Mouse (Mus musculus): ENCODE results near the gene Amph.
"Not testable (repeated sequence)": the region's sequence is repeated elsewhere in the genome, so short reads cannot be mapped to it uniquely, and the experiment has no call there.

The Amph gene

DNA sequence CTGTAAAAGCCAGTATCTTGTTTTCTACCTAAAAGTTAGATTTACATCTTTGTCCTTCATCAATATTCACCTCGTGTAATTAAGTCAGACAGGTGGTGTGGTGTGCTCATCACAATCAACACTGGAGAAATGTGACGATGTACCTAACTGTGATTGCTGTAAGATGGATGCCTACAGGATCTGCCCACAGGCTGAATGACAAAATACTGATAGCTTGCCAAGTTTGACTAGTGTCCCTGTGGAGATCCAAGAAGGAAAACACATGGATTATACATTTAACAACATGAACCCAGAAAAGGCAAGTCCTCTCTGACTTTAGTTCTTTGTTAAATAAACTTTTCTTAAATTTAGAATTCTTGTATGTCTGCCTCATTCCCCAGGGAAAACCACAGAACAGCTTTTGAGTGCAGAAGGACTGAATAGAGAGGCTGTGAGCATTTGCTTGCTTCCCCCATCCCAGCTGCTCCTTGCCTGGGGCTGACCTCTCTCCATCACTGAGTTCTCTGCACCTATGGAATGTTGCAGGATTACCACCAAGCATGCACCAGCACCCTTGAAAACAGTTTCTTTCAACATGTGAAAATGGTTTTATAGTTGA lies 77.2 kb downstream of the Amph start:
- DNase-seq (ENCODE audit: low read depth, low spot score), result peak; percentile 72

GRCm38 (mm10) chr13:19025906-19026305 lies 77.9 kb downstream of the Amph start:
- DNase-seq (ENCODE audit: low read depth, low spot score), result peak; percentile 92

GRCm38 (mm10) chr13:19026923-19027322 lies 78.9 kb downstream of the Amph start:
- peak; percentile 91 for DNase-seq (ENCODE audit: low read depth, low spot score)

GRCm38 (mm10) chr13:19027766-19028350 lies 79.9 kb downstream of the Amph start:
- peak; percentile 93 for DNase-seq (ENCODE audit: low read depth, low spot score)

DNA sequence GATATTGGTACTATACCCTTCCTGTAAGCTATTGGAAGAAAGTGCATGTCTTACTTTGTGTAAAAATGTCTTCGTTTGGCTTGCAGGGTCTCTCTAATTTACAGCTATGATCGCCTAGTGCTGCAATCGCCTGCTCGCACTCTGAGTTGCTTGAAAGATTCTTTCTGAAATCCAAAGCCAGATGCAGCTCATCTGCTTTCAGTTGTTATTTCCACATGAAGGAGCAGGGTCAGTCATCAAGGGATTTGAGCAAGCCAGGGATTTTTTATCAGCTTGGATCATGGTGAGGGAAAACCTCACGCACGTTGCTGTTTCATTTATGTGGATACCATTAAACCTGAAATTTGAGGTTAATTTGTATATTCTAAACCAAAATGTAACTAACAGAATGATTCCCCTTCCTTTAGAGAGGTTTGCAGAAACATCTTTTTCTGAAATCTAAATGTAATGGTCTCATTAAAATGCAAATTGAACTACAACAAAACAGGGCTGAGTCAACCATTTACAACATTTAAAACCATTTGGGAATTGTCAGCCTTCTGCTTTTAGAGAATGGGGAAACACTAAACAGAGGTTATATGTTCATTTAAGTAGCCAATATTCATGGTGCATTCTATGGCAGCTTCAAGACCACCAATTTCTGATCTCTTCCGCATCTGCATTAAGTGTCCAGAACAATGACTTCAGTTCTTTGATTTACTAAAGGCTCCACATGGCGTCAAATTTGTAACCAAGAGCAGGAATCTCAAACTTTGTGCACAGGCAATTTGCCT lies 84.1 kb downstream of the Amph start:
- DNase-seq (ENCODE audit: low read depth, low spot score), result peak; percentile 27

- peak; percentile 58 for DNase-seq (ENCODE audit: low read depth, low spot score)
These were observed 104.1 kb downstream of the Amph start for GRCm38 (mm10) chr13:19052090-19052489.

GRCm38 (mm10) chr13:19054504-19054903 lies 106.5 kb downstream of the Amph start:
- DNase-seq (ENCODE audit: low read depth, low spot score), result no peak

DNA sequence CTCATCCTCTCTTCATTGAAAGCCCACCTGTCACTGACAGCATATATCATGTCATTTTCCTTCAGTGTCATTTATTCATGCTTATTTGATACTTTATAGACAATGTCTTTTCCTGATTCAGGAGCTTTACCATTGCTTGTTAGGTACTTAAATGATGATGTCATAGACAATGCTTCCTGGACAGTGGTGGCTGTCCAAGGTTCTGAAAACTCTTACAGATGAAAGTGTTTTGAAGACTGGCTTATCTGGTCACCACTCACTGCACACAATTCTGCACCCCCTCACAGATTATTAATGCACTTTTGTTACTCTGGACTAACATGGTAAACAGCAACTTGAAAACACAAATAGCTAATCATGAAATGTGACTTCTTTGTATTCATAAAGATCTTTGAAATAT lies 124.3 kb downstream of the Amph start:
- no peak for DNase-seq (ENCODE audit: low read depth, low spot score)

GRCm38 (mm10) chr13:19077427-19077826 lies 129.4 kb downstream of the Amph start:
- peak; percentile 88 for DNase-seq (ENCODE audit: low read depth, low spot score)

- no peak for DNase-seq (ENCODE audit: low read depth, low spot score)
These were observed 133.9 kb downstream of the Amph start for GRCm38 (mm10) chr13:19081932-19082331.

DNA sequence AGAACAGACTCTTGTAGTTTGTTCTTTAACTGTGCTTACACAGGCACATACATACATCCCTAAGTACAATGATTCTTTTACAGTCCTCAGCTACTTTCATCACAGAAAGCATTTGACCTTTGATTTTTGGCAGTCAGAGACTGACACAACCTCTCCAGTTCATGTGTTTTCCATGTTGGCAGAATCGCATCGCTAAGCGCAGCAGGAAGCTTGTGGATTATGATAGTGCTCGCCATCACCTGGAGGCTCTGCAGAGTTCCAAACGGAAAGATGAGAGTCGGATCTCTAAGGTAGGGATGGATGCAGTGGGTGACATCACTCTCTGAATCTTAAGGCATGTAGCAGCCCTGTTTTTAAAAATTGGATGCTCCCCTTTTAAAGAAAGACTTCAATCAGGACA lies 146.6 kb downstream of the Amph start:
- DNase-seq (ENCODE audit: low read depth, low spot score), result peak; percentile 71

DNA sequence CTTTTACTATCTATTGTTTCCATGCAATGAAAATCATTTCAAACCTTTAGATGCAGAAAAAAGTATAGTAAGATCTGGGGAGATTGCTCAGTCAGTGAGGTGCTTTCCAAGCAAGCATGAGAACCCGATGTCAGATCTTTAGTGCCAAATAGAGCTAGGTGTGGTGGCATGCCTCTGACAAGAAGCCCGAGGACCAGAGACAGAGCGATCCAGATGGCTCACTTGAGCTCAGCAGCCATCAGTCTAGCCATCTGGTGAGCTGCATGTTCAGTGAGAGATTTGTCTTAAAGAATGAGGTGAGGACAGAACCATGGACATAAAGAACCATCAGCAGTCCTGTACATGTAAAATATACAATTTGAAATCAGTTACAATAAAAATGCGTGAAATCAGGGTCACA lies 149.1 kb downstream of the Amph start:
- DNase-seq (ENCODE audit: low read depth, low spot score), result peak; percentile 96

GRCm38 (mm10) chr13:19101889-19102402 lies 153.9 kb downstream of the Amph start:
- DNase-seq (ENCODE audit: low read depth, low spot score), result peak; percentile 98

DNA sequence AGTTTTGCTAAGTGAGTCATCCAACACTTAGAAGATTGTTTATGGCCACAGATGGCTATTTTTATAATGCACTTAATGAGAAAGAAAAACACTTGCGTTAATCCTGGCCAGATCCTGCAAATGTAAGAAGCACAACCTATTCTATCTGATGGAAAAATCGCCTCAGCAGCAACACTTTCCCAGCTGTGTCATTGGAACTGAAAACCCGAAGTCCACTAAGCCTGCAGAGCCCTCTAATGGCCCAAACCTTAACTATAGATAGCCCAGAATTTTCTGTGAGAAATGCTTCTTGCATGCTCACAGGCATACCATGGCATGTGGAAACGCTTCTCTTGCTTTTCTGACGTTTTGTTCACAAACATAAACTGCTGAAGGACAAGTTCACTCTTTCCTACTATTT lies 158.4 kb downstream of the Amph start:
- peak; percentile 88 for DNase-seq (ENCODE audit: low read depth, low spot score)

DNA sequence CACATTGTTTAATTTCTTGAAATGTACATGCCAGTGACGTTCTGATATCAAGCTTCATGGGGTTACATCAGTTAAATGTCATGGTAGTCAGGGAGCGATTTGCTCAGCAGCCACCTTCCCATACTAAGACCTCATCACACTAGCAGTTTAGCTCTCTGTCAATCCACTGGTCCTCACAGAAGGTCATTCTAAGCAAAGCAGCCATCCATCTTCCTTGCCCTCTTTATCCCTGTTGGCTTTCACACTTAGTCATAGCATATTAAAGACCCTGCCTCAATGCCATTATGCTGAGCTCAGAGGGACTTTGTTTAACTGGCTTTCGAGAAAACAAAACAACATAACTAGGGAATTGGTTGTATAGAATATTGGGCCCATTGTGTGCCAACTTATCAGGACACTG lies 161.3 kb downstream of the Amph start:
- no peak for DNase-seq (ENCODE audit: low read depth, low spot score)

DNA sequence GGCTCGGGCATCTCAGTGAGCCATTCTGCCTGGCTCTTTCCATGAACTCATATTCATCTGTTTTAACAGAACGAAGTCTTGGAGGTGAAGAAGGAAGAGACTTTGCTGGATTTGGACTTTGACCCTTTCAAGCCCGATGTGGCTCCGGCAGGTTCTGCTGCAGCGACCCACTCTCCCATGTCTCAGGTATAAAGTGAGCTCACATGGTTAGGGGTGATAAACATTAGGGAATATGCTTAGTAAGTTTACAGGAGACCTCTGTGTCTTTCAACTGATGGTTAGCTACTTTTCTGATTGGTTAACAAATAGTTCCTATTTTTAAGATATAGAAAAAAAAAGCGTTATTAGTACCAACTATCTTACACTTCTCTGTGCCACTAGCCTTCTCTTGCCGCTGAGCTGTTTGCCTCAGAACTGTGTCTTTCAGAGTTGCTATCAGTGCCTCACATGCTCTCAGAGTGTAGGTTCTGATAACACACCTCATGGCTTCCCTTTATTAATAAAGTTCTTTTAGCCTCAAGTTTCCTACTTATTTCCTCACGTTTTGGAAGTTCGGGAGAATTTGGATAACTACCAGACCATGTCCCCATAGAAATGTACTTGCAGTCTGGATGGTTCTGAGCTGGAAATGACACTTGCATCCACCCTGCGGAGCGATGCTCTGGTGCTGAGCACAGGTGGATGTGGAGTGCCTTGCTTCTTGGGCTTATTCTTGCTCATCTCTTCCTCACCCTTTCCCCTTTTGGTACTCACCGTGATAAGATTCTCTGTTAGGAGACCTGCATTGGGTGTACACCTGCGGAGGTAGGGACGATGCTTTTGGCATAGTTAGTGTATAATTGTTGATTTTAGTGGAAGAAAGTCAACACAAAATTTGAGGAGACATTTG lies 165.3 kb downstream of the Amph start:
- no peak for DNase-seq (ENCODE audit: low read depth, low spot score)

DNA sequence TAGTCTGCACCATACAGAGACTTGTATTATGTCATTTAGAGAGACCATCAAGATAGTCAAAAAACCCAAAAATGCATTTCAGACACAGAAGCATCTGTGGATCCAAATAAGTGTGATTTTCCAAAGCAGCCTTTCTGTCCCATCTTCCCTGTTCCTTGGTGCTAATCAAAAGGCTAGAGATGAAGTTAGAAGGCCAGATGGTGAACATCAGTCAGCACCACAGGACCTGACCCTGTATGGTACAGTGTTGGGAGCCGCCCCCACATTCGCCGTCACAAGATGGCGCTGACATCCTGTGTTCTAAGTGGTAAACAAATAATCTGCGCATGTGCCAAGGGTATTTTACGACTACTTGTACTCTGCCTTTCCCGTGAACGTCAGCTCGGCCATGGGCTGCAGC lies 166.8 kb downstream of the Amph start:
- DNase-seq (ENCODE audit: low read depth, low spot score), result not testable (repeated sequence)

DNA sequence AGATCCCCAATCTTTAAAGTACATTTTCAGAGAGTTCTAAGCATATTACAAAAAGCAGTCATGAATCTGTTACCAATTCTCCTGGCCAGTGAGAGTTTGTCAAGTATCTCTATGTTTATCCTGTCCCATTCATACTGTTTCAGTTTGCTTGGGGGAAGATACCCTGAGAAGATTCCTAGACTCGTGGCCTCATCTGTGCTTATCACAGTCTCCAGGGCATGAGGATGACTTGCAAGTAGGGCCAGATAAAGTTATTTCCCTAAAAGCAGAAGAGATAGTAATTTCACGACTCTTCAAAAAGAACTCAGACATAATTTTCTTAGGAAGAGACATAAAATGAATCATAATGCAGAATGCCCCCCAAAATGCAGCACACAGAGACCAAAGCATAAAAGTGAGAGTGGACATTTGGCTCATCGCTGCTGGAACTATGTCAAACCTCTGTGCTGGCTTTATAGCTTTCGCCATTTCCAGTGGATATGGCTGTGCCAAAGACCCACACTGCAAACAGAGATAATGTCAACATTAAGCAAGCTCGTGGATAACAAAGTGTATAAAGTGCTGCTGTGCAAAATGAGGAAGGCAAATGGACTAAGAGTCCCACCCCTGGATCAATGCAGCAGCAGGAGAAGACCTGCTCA lies 179.0 kb downstream of the Amph start:
- no peak for DNase-seq (ENCODE audit: low read depth, low spot score)

GRCm38 (mm10) chr13:19133833-19134232 lies 185.8 kb downstream of the Amph start:
- peak; percentile 86 for DNase-seq (ENCODE audit: low read depth, low spot score)

- DNase-seq (ENCODE audit: low read depth, low spot score), result no peak
These were observed 189.2 kb downstream of the Amph start for GRCm38 (mm10) chr13:19137212-19137611.

GRCm38 (mm10) chr13:19137932-19138331 lies 189.9 kb downstream of the Amph start:
- DNase-seq (ENCODE audit: low read depth, low spot score), result no peak
